Mouse (Mus musculus) C2C12 (cell line): ENCODE measurements around the gene Man2c1. TPM values are rescaled to one million over a fixed set of nuclear protein-coding genes. Genes with fewer than 3 reads are reported as not detected.

Experiments
- H3K27me3 ChIP-seq: one replicate; pipeline ENCODE4 v1.6.1; 2011; ENCODE audit not compliant: control insufficient read depth, insufficient read depth, insufficient read length
- H3K36me3 ChIP-seq: one replicate; pipeline ENCODE4 v1.6.1; 2011; ENCODE audit not compliant: control insufficient read depth, insufficient read depth
- H3K4me3 ChIP-seq: one replicate; pipeline ENCODE4 v1.5.1; 2011; ENCODE audit warnings: mild to moderate bottlenecking, control low read depth; ENCODE audit not compliant: poor library complexity, insufficient read depth, severe bottlenecking
- H3K79me2 ChIP-seq: one replicate; pipeline ENCODE4 v1.6.1; 2011; ENCODE audit not compliant: control insufficient read depth, insufficient read depth
- H3K79me3 ChIP-seq: one replicate; pipeline ENCODE4 v1.6.1; 2011; ENCODE audit warnings: low read depth, control low read depth
- H3ac ChIP-seq: one replicate; pipeline ENCODE3; 2011; ENCODE audit warnings: low read depth; ENCODE audit not compliant: control insufficient read depth, insufficient read length
- CEBPB ChIP-seq: IDR thresholded peaks from one replicate; pipeline ENCODE4 v1.6.1; 2011; ENCODE audit warnings: low read depth, mild to moderate bottlenecking, control low read depth, moderate library complexity
- CTCF ChIP-seq: IDR thresholded peaks from one replicate; pipeline ENCODE4 v1.5.1; 2011; ENCODE audit not compliant: control insufficient read depth, insufficient read depth, insufficient read length
- FOSL1 ChIP-seq: IDR thresholded peaks from one replicate; pipeline ENCODE4 v1.8.0; 2011; ENCODE audit warnings: mild to moderate bottlenecking, low read length; ENCODE audit not compliant: poor library complexity, insufficient read depth, severe bottlenecking
- MAX ChIP-seq: IDR thresholded peaks from one replicate; pipeline ENCODE4 v1.6.1; 2011; ENCODE audit warnings: mild to moderate bottlenecking, control low read depth
- MYOD1 ChIP-seq: IDR thresholded peaks from one replicate; pipeline ENCODE4 v1.6.1; 2011; ENCODE audit warnings: low read depth; ENCODE audit not compliant: control insufficient read depth, insufficient read length
- MYOG ChIP-seq: IDR thresholded peaks from one replicate; pipeline ENCODE4 v1.6.1; 2011; ENCODE audit not compliant: control insufficient read depth, insufficient read length; ENCODE audit errors: extremely low read depth
- USF1 ChIP-seq: IDR thresholded peaks from one replicate; pipeline ENCODE4 v1.6.1; 2011; ENCODE audit warnings: low read depth, mild to moderate bottlenecking, control low read depth, moderate library complexity
- polyA plus RNA-seq: library from polyadenylated mRNA; unstranded; fragments of >200 nt; fragmentation: generic; extraction: Trizol; gene quantifications from one replicate; pipeline ENCODE4 v1.2.1, GENCODE M21; 2012; ENCODE audit warnings: missing spikeins

Gene Man2c1
- polyA plus RNA-seq, 1 experiment, result 28.5 TPM

GRCm38 (mm10) chr9:57150192-57150591 is 19.7 kb downstream of the Man2c1 start:
- Histone ChIP-seq H3K4me3 (no peak overlapping the region), H3K36me3 (no peaks in the 10 kb centered on the region)

GRCm38 (mm10) chr9:57152331-57152730 is 21.8 kb downstream of the Man2c1 start:
- no peak for TF ChIP-seq FOSL1
- TF ChIP-seq MAX, result no peak
- no peak for TF ChIP-seq CEBPB
- TF ChIP-seq MYOG, result no peak
- no peak for TF ChIP-seq CTCF
- TF ChIP-seq MYOD1, result no peak
- no peak for TF ChIP-seq USF1
- no peaks in the 10 kb centered on the region for H3K27me3 ChIP-seq
- no peak overlapping the region for H3ac ChIP-seq
- no peak overlapping the region for H3K4me3 ChIP-seq
- no peaks in the 10 kb centered on the region for H3K36me3 ChIP-seq
- H3K79me2 ChIP-seq, result no peaks in the 10 kb centered on the region
- no peaks in the 10 kb centered on the region for H3K79me3 ChIP-seq

More at GRCm38 (mm10) chr9:57150192-57150591, 19.7 kb downstream of the Man2c1 start:
- no peak for TF ChIP-seq USF1
- H3K79me3 ChIP-seq, result no peaks in the 10 kb centered on the region
- no peaks in the 10 kb centered on the region for H3K27me3 ChIP-seq
- no peaks in the 10 kb centered on the region for H3K79me2 ChIP-seq
- H3ac ChIP-seq, result no peak overlapping the region

- no peaks in the 10 kb centered on the region for H3K36me3 ChIP-seq
- H3K79me2 ChIP-seq, result no peaks in the 10 kb centered on the region
- no peak overlapping the region for H3K4me3 ChIP-seq
- H3K79me3 ChIP-seq, result no peaks in the 10 kb centered on the region
- no peak overlapping the region for H3ac ChIP-seq
- no peaks in the 10 kb centered on the region for H3K27me3 ChIP-seq
- TF ChIP-seq CEBPB, result no peak
- TF ChIP-seq MYOG, result no peak
- no peak for TF ChIP-seq MYOD1
- no peak for TF ChIP-seq CTCF
- TF ChIP-seq FOSL1, result no peak
- no peak for TF ChIP-seq USF1
- TF ChIP-seq MAX, result no peak
Measured at GRCm38 (mm10) chr9:57156383-57156782, 25.9 kb downstream of the Man2c1 start.

- no peaks in the 10 kb centered on the region for H3K36me3 ChIP-seq
- H3K27me3 ChIP-seq, result no peaks in the 10 kb centered on the region
- no peak for TF ChIP-seq USF1
- TF ChIP-seq MAX, result no peak
- TF ChIP-seq MYOD1, result no peak
- no peak for TF ChIP-seq CTCF
- no peak for TF ChIP-seq MYOG
- no peak for TF ChIP-seq CEBPB
- TF ChIP-seq FOSL1, result no peak
- H3K79me3 ChIP-seq, result no peaks in the 10 kb centered on the region
- H3K79me2 ChIP-seq, result no peaks in the 10 kb centered on the region
- H3ac ChIP-seq, result no peak overlapping the region
- no peak overlapping the region for H3K4me3 ChIP-seq
Measured at GRCm38 (mm10) chr9:57156823-57157222, 26.3 kb downstream of the Man2c1 start.

GRCm38 (mm10) chr9:57157499-57157898 is 27.0 kb downstream of the Man2c1 start:
- peak overlapping the region; percentile 49 for H3K4me3 ChIP-seq
- H3K27me3 ChIP-seq, result no peaks in the 10 kb centered on the region
- peak overlapping the region; percentile 50 for H3ac ChIP-seq
- H3K79me2 ChIP-seq, result no peaks in the 10 kb centered on the region
- H3K79me3 ChIP-seq, result no peaks in the 10 kb centered on the region
- no peak for TF ChIP-seq FOSL1
- no peaks in the 10 kb centered on the region for H3K36me3 ChIP-seq

GRCm38 (mm10) chr9:57158013-57158470 is 27.6 kb downstream of the Man2c1 start, which contains the start of gene Commd4:
Gene Commd4, minus strand, starts transcription at chr9:57158331.
- TF ChIP-seq MAX (no peak), MYOD1 (no peak), CTCF (no peak), MYOG (no peak), USF1 (peak; percentile 99), FOSL1 (no peak), CEBPB (peak; percentile 43)
- Histone ChIP-seq H3K4me3 (peak within 1 kb of the TSS; percentile 49), H3K79me3 (no peaks in the 10 kb centered on the region), H3K36me3 (no peaks in the 10 kb centered on the region), H3ac (peak within 1 kb of the TSS; percentile 50), H3K27me3 (no peaks in the 10 kb centered on the region), H3K79me2 (no peaks in the 10 kb centered on the region)
